Mouse (Mus musculus) ovary, postnatal 14 days (tissue): ENCODE data around the gene Dstn.
A peak's percentile ranks its signal among the peaks of the same experiment; 100 is the strongest.

Experiments
- DNase-seq: peaks from one replicate; pipeline ENCODE4 v3.0.0; 2022; ENCODE audit warnings: low spot score

Dstn gene

GRCm38 (mm10) chr2:143955004-143955403, 39.9 kb downstream of the Dstn start:
- DNase-seq: no peak

- no peak for DNase-seq
Measured at GRCm38 (mm10) chr2:143955746-143956145, 40.6 kb downstream of the Dstn start.

- DNase-seq: no peak
Measured at GRCm38 (mm10) chr2:143962192-143962591, 47.1 kb downstream of the Dstn start.

GRCm38 (mm10) chr2:143963318-143963717, 48.2 kb downstream of the Dstn start:
- no peak for DNase-seq

DNA sequence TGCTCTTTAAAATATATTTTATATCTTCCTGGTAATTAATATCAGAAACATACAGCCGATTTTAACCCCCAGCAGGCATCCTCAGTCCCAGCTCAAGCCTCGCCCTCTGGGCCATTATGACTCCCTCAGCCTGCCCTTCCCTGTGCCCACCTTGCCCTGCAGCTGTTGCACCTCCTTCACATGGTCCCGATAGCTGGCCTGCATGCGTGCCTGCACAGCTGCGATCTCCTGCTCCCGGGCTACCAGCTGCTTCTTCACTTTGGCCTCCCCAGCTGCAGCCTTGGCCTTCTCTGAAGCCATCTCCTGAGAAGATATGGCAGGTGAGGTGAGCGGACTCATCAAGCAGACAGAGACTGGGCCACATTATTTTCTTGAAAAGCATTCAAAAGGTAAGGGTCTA, 54.1 kb downstream of the Dstn start:
- DNase-seq: no peak

DNA sequence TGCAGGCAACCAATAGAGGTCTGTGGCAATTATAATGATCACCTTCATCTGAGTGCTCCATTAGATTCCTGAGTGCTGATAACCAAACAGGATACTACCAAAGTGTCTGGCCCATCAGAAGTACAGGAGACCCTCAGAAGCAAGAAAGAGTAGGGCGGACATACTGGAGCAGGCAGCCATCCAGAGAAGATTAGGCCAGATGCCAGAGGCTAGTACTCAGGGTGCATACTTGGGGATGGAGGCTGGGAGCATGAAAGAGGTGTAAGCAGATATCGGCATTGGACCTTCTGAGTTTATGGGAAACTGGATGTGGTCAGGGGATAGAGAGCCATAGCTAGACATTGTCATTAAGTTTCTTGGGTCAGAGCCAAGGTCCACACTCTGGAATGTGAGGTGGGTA, 55.7 kb downstream of the Dstn start:
- DNase-seq: no peak

DNA sequence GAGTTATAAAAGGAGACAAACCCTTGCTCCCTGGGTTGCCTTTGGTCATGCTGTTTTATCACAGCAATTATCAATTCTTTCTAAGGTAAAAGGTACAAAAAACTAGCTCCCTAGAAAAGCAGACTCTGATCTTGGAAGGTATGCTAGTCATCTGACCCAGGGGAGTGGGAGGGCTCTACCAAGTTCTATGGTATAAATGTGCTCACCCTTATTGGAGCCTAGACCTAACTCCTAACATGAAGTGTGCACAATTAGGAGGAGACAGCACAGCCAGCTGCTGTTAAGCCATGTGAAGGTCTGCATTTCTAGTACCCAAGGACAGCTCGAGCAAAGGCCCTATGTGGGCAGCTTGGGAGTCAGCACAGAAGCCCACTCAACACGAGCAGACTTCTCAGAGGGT, 56.8 kb downstream of the Dstn start:
- no peak for DNase-seq

- no peak for DNase-seq
Measured at GRCm38 (mm10) chr2:143973161-143973560, 58.0 kb downstream of the Dstn start.

DNA sequence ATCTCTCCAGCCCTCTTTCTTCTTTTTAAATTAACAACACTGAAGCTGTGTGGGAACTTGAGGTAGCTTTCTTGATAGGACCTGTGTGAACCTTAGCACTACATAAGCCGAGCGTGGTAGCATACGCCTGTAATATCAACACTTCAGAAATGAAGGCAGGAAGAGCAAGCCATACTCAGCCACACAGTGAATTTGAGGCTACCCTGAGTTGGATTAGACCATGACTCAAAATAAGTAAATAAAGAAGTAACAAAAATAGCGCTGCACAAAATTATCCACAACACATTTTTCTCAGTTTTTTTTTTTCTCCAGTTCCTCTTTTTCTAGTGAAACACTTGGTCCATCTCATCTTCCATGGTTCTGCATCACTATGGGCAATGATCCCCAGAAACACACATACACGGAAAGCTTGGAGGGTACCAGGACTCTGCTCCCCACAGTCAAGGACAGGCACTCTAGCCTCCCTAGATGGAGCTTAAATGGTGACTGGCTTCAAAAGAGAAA, 60.1 kb downstream of the Dstn start:
- no peak for DNase-seq

- no peak for DNase-seq
Measured at GRCm38 (mm10) chr2:143978444-143979147, 63.5 kb downstream of the Dstn start.

GRCm38 (mm10) chr2:143980781-143981398, 65.8 kb downstream of the Dstn start:
- peak; percentile 56 for DNase-seq

DNA sequence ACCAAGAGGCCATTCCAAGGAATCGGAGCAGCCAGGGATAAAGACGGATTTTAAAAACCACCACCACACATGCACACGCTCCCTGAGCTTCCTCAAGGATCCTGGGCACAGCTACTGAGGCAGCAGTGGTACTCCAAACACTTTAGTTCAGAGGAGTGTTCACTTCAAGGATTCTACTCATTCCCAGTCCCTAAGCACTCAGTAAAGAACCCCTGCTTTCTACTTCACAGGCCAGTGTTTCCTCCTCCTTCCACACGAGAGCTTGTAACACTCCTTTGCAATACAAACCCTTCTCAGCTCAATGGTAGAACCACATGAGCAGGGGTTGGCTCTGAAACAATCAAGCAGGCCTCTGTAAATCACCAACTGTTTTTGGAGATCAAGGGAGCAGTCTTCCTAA, 67.0 kb downstream of the Dstn start:
- no peak for DNase-seq

DNA sequence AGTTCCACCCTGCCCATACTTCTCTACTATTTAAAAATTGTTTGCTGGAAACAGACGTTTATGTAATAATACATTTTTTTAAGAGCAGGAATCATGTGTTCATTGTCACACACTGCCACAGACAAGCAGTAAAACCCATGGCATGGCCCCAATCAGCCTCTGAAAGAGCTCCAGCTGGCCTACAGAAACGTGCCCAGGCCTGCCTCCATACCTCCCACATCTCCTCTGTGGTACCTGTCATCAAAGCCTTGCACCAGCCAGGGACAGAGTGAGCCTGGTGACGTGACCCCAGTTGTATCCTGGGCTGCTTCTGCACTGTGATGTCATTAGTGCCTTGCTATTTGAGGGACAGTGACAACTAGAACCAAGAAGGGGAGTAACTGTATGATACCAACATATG, 67.8 kb downstream of the Dstn start:
- no peak for DNase-seq

GRCm38 (mm10) chr2:143983482-143983881, 68.4 kb downstream of the Dstn start:
- DNase-seq: no peak

- DNase-seq: no peak
Measured at GRCm38 (mm10) chr2:143987485-143987884, 72.4 kb downstream of the Dstn start.

DNA sequence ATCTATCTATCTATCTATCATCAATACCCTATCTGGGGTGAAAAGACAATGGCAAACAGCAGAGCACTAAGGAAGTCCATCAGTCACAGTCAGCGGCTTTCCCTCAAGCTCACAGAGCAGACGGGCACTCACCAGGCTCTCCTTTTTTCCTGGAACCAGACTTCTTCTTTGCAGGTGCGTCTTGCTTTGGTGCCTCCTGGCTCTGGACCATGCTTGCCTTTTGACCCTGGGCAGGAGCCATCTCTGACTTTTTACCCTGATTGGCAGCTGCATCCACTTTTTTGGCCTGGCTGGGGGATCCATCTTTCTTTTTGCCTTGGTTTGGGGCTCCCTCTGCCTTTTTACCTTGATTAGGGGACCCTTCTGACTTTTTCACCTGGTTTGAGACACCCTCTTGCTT, 72.9 kb downstream of the Dstn start:
- DNase-seq: no peak

DNA sequence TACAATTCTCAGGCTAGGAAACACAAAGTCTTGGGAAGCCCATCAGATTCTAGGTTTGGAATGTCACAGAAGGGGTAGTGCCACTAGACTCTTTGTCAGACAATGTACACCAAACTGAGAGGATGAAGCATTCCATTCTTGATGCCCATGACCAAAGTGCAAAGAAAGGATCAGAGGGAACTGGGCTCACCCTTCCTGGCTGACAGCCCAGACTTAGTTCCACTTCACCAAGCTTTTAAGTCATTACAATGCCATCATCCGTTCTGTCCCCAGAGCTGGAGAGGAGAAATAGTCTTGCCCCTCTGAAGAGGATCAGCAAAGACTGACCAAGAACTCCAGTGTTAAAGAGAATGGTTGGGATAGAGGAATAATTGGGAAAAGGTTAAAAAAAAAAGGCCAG, 75.9 kb downstream of the Dstn start:
- no peak for DNase-seq

DNA sequence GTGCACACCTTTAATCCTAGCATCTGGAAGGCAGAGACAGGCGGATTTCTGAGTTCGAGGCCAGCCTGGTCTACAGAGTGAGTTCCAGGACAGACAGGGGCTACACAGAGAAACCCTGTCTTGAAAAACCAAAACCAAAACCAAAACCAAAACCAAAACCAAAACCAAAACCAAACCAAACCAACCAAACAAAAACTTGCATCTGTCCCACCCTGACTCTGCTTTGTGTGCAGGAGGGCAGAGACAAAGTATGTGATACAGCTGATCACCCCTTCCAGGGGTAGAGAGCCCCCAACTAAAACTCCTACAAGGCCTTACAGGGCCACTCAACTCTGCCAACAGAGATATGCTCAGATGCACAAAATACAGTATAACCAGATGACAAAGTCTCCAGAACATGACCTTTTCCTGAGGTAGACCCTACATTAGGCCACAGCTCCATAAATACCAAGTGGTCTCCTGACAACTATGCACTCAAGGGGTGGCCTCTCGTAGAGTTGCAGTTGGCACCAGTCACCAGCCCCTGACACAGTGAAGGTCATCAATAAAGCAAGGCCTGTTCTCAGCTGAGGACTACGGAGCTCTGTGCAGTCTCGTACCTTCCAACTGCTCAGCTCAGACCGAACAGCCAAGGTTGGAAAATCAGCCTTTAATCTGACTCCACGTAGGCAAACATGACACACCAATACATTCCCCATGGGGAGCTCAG, 77.0 kb downstream of the Dstn start:
- no peak for DNase-seq
